Comparison of ENCODE assay signal across 8 mouse cellular contexts in the genomic region with DNA sequence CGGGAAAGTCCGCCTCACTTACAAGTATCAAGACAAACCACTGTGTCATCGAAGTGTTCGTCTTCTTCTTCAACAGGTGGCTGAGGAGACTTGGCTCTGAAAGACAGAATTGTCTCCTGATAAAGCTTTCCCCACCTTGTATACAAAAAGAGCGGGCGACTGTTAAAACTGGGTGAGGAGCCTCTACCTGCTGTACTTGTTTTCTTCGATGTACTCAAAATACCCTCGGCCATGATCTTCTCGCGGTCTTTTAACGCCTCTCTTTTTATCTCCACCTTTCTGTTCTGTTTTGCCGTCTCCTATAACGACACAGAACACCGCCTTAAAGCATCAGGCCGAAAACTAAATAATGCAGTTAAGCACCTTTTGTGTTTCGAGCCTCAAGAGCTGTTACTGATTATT. TPM values are rescaled to one million over a fixed set of nuclear protein-coding genes. Genes with fewer than 3 reads are reported as not detected.
DNase-seq lines count a peak whose midpoint lies in the region; ATAC-seq and TF ChIP-seq lines count a peak whose summit lies in the region.

No protein-coding gene starts in this region.

- no peak for TF ChIP-seq EP300 in CH12.LX (IDR thresholded peaks at IDR 0.05; ENCODE audit: low read length)

- H3K27ac ChIP-seq in heart, embryonic 10.5 days = peak overlapping the region; percentile 100
- peak overlapping the region; percentile 56; the same call in 1 of the 2 replicates for H3K27ac ChIP-seq in CH12.LX (ENCODE audit: insufficient read depth, low read depth)
- H3K27ac ChIP-seq in embryonic facial prominence, embryonic 14.5 days (replicated peaks; ENCODE audit: low read depth, low read length) = peak overlapping the region; percentile 100
- H3K27ac ChIP-seq in limb, embryonic 10.5 days = peak overlapping the region; percentile 100

- peaks cover 10% of the 10 kb centered on the region for H3K4me1 ChIP-seq in heart, embryonic 10.5 days
- H3K4me1 ChIP-seq in CH12.LX (ENCODE audit: control insufficient read depth in 1 of 2, insufficient read depth in 2 of 2) = peaks cover 2 to 36% of the 10 kb centered on the region in 2 experiments; a peak in 3 of 4 replicates
- H3K4me1 ChIP-seq in embryonic facial prominence, embryonic 14.5 days (ENCODE audit: control insufficient read depth, insufficient read depth, low read length) = no peaks in the 10 kb centered on the region
- peaks cover 17% of the 10 kb centered on the region for H3K4me1 ChIP-seq in limb, embryonic 10.5 days

- H3K9me3 ChIP-seq in heart, embryonic 10.5 days = no peaks in the 10 kb centered on the region
- H3K9me3 ChIP-seq in CH12.LX (replicated peaks; ENCODE audit: low read length) = no peaks in the 10 kb centered on the region
- no peaks in the 10 kb centered on the region for H3K9me3 ChIP-seq in embryonic facial prominence, embryonic 14.5 days (ENCODE audit: control insufficient read depth, low read length)
- H3K9me3 ChIP-seq in limb, embryonic 10.5 days (replicated peaks) = no peaks in the 10 kb centered on the region

- dilution Hi-C loops in CH12.LX (cut with MboI; ENCODE audit: extremely low pct_ligation_motif_present, extremely low pct_unique_long_range_greater_than_20kb, low sequenced_read_pairs) = no loop called here

- H3K27me3 ChIP-seq in heart, embryonic 10.5 days (ENCODE audit: insufficient read depth, poor library complexity, severe bottlenecking) = no peaks in the 10 kb centered on the region
- no peaks in the 10 kb centered on the region for H3K27me3 ChIP-seq in CH12.LX (replicated peaks)
- H3K27me3 ChIP-seq in embryonic facial prominence, embryonic 14.5 days (replicated peaks; ENCODE audit: control insufficient read depth, insufficient read depth, low read length) = no peaks in the 10 kb centered on the region
- H3K27me3 ChIP-seq in limb, embryonic 10.5 days (ENCODE audit: low read depth, poor library complexity, severe bottlenecking) = no peaks in the 10 kb centered on the region

- H3K4me3 ChIP-seq in heart, embryonic 10.5 days = peak overlapping the region; percentile 100
- peak overlapping the region; percentile 64 to 100 (median 99) for H3K4me3 ChIP-seq in CH12.LX (replicated peaks in 1 of 3; ENCODE audit: low read depth in 2 of 3, low read length in 2 of 3, poor library complexity in 1 of 3)
- H3K4me3 ChIP-seq in embryonic facial prominence, embryonic 14.5 days (ENCODE audit: low read depth, low read length) = peak overlapping the region; percentile 100
- peak overlapping the region; percentile 100 for H3K4me3 ChIP-seq in limb, embryonic 10.5 days

- H3K36me3 ChIP-seq in heart, embryonic 10.5 days = peaks cover 50% of the 10 kb centered on the region
- peaks cover 25 to 48% of the 10 kb centered on the region in 2 experiments for H3K36me3 ChIP-seq in CH12.LX (replicated peaks in 1 of 2; ENCODE audit: control insufficient read depth in 1 of 2, insufficient read depth in 1 of 2, low read length in 1 of 2)
- H3K36me3 ChIP-seq in embryonic facial prominence, embryonic 14.5 days (ENCODE audit: control insufficient read depth, insufficient read depth, low read length) = peaks cover 49% of the 10 kb centered on the region
- peaks cover 52% of the 10 kb centered on the region for H3K36me3 ChIP-seq in limb, embryonic 10.5 days

- H3K9ac ChIP-seq in CH12.LX (ENCODE audit: insufficient read depth, low read depth) = peak overlapping the region; percentile 99
- H3K9ac ChIP-seq in embryonic facial prominence, embryonic 14.5 days (ENCODE audit: low read depth, low read length) = peak overlapping the region; percentile 100

- no peak for DNase-seq in heart, embryonic 10.5 days (ENCODE audit: low spot score)
- DNase-seq in heart, postnatal 4 days = no peak
- no peak for DNase-seq in CH12.LX (ENCODE audit: extremely low read depth)
- no peak for DNase-seq in embryonic facial prominence, embryonic 14.5 days (ENCODE audit: low spot score)
- DNase-seq in limb, embryonic 10.5 days (ENCODE audit: low spot score) = peak; percentile 41
- peak; percentile 24 for DNase-seq in neural tube, embryonic 10.5 days (ENCODE audit: extremely low spot score, low spot score)
- no peak for DNase-seq in urinary bladder, adult 18-20 months (ENCODE audit: low spot score in 2 of 2)
- DNase-seq in right cerebral cortex, postnatal 36 days (ENCODE audit: low spot score in 2 of 2) = no peak

- no peak for ATAC-seq in embryonic facial prominence, embryonic 14.5 days (ENCODE audit: low read depth)

- in situ Hi-C loops in CH12.LX (cut with MboI; ENCODE audit: low pct_ligation_motif_present, low pct_unique_long_range_greater_than_20kb, low sequenced_read_pairs) = no loop called here

- TF ChIP-seq POLR2A in CH12.LX (IDR thresholded peaks at IDR 0.05; ENCODE audit: low read depth, low read length) = no peak; the same call in 1 of the 2 replicates

- H3K79me2 ChIP-seq in CH12.LX (replicated peaks; ENCODE audit: control insufficient read depth, extremely low read depth, insufficient read depth, poor library complexity, severe bottlenecking) = peaks cover 58% of the 10 kb centered on the region

- 0% methylated on average over 16 of the region's 16 CpGs for WGBS in heart, embryonic 10.5 days
- under 1% methylated on average over 16 of the region's 16 CpGs for WGBS in embryonic facial prominence, embryonic 14.5 days
- under 1% methylated on average over 16 of the region's 16 CpGs for WGBS in limb, embryonic 10.5 days

- no peak for TF ChIP-seq CTCF in CH12.LX (conservative IDR thresholded peaks at IDR 0.05 in 1 of 2, IDR thresholded peaks at IDR 0.05 in 1 of 2; ENCODE audit: low read depth in 2 of 2, low read length in 2 of 2)

- H3K4me2 ChIP-seq in CH12.LX (ENCODE audit: insufficient read depth, low read depth, poor library complexity, severe bottlenecking) = peak overlapping the region; percentile 70; the same call in 1 of the 2 replicates
- H3K4me2 ChIP-seq in embryonic facial prominence, embryonic 14.5 days (ENCODE audit: low read depth, low read length) = peak overlapping the region; percentile 72

- TF ChIP-seq RAD21 in CH12.LX (IDR thresholded peaks at IDR 0.05; ENCODE audit: low read depth, low read length) = no peak

TF ChIP-seq in CH12.LX, 34 proteins besides CTCF, POLR2A, EP300 and RAD21:
- TF ChIP-seq KAT2A (IDR thresholded peaks at IDR 0.05; ENCODE audit: insufficient replicate concordance, low read length) (no peak), USF1 (IDR thresholded peaks at IDR 0.05; ENCODE audit: low read depth, low read length) (no peak), PAX5 (IDR thresholded peaks at IDR 0.05; ENCODE audit: low read length) (no peak)

RNA-seq across cellular contexts. Expression of gene Hnrnpu, which starts 1.7 kb away (rescaled TPM):
- 296 and 533 TPM in 2 replicates for polyA plus RNA-seq in heart, embryonic 10.5 days (2016; fragmentation: Nextera tagmentation; extraction: Ambion mirVana)
- 100 to 1,000 TPM; 343 to 362 TPM for total RNA-seq in heart, postnatal 4 days (2021)
- total RNA-seq in CH12.LX (2012; rRNA removed) (346 and 491 TPM in 2 replicates), CH12.LX (2014; rRNA removed) (359 and 397 TPM in 2 replicates)
- 853 and 911 TPM in 2 replicates for polyA plus RNA-seq in CH12.LX (2012; ENCODE audit: insufficient read length, low read depth)
- polyA plus RNA-seq in embryonic facial prominence, embryonic 14.5 days (2014; fragmentation: Nextera tagmentation; extraction: Ambion mirVana) = 366 and 404 TPM in 2 replicates
- polyA plus RNA-seq in limb, embryonic 10.5 days (2016; fragmentation: Nextera tagmentation; extraction: Ambion mirVana) = 608 TPM in 2 replicates

RNA-seq across cellular contexts. Expression of gene Cox20, which starts 16.9 kb away (rescaled TPM):
- polyA plus RNA-seq in heart, embryonic 10.5 days (2016; fragmentation: Nextera tagmentation; extraction: Ambion mirVana) = 112 and 129 TPM in 2 replicates
- 100 to 1,000 TPM; 146 to 147 TPM for total RNA-seq in heart, postnatal 4 days (2021)
- total RNA-seq in CH12.LX (2012; rRNA removed) (9.9 and 15.3 TPM in 2 replicates), CH12.LX (2014; rRNA removed) (19.1 and 23.9 TPM in 2 replicates)
- 21.2 and 26.0 TPM in 2 replicates for polyA plus RNA-seq in CH12.LX (2012; ENCODE audit: insufficient read length, low read depth)
- polyA plus RNA-seq in embryonic facial prominence, embryonic 14.5 days (2014; fragmentation: Nextera tagmentation; extraction: Ambion mirVana) = 107 and 125 TPM in 2 replicates
- 75.7 and 88.5 TPM in 2 replicates for polyA plus RNA-seq in limb, embryonic 10.5 days (2016; fragmentation: Nextera tagmentation; extraction: Ambion mirVana)

Comparison
In these comparisons a context has a peak if more than half of its experiments do, and no peak if none do; other contexts are left out.
1. DNase-seq: peak in limb, embryonic 10.5 days (single experiment) and neural tube, embryonic 10.5 days (single experiment); none in heart, embryonic 10.5 days (single experiment), heart, postnatal 4 days (single experiment), CH12.LX (single experiment), embryonic facial prominence, embryonic 14.5 days (single experiment), urinary bladder, adult 18-20 months (0 of 2) and right cerebral cortex, postnatal 36 days (0 of 2).
2. Peak in every context shown above with its lines, with median percentiles within 50 percentile points of each other: H3K27ac ChIP-seq and H3K4me3 ChIP-seq.